Mouse (Mus musculus) ovary, postnatal 14 days (tissue): ENCODE measurements around the gene Susd6.

Source experiments
- DNase-seq: peaks from one replicate; pipeline ENCODE4 v3.0.0; 2022; ENCODE audit warnings: low spot score

The Susd6 gene

GRCm38 (mm10) chr12:80838787-80839186 is 48.5 kb downstream of the Susd6 start:
- DNase-seq: no peak

GRCm38 (mm10) chr12:80839631-80840030 is 49.3 kb downstream of the Susd6 start:
- DNase-seq: no peak

- DNase-seq: no peak
Measured at GRCm38 (mm10) chr12:80841618-80842017, 51.3 kb downstream of the Susd6 start.

GRCm38 (mm10) chr12:80842609-80843008 is 52.3 kb downstream of the Susd6 start:
- DNase-seq: no peak

- no peak for DNase-seq
Measured at GRCm38 (mm10) chr12:80843236-80843635, 52.9 kb downstream of the Susd6 start.

GRCm38 (mm10) chr12:80843651-80844444 is 53.5 kb downstream of the Susd6 start:
- no peak for DNase-seq

- no peak for DNase-seq
Measured at GRCm38 (mm10) chr12:80845901-80846300, 55.6 kb downstream of the Susd6 start.

- no peak for DNase-seq
Measured at GRCm38 (mm10) chr12:80846861-80847268, 56.6 kb downstream of the Susd6 start.

GRCm38 (mm10) chr12:80852001-80852400 is 61.7 kb downstream of the Susd6 start:
- DNase-seq: no peak

GRCm38 (mm10) chr12:80853737-80854136 is 63.4 kb downstream of the Susd6 start:
- DNase-seq: no peak

GRCm38 (mm10) chr12:80854671-80855070 is 64.4 kb downstream of the Susd6 start:
- DNase-seq: no peak

GRCm38 (mm10) chr12:80855100-80855499 is 64.8 kb downstream of the Susd6 start:
- DNase-seq: no peak

GRCm38 (mm10) chr12:80855581-80855980 is 65.3 kb downstream of the Susd6 start:
- DNase-seq: no peak

- no peak for DNase-seq
Measured at GRCm38 (mm10) chr12:80857636-80858293, 67.5 kb downstream of the Susd6 start.

GRCm38 (mm10) chr12:80858307-80858706 is 68.0 kb downstream of the Susd6 start:
- DNase-seq: no peak

- no peak for DNase-seq
Measured at GRCm38 (mm10) chr12:80861916-80862315, 71.6 kb downstream of the Susd6 start.

GRCm38 (mm10) chr12:80863370-80863769 is 73.1 kb downstream of the Susd6 start:
- DNase-seq: no peak

GRCm38 (mm10) chr12:80865175-80865574 is 74.9 kb downstream of the Susd6 start:
- no peak for DNase-seq

- no peak for DNase-seq
Measured at GRCm38 (mm10) chr12:80866023-80866422, 75.7 kb downstream of the Susd6 start.

- DNase-seq: no peak
Measured at GRCm38 (mm10) chr12:80867083-80867482, 76.8 kb downstream of the Susd6 start.

GRCm38 (mm10) chr12:80868401-80868800 is 78.1 kb downstream of the Susd6 start:
- DNase-seq: no peak

GRCm38 (mm10) chr12:80877215-80878092 is 87.1 kb downstream of the Susd6 start:
- DNase-seq: no peak

GRCm38 (mm10) chr12:80878093-80878430 is 87.8 kb downstream of the Susd6 start:
- DNase-seq: no peak
